Mouse (Mus musculus) WW6 (cell line): ENCODE results near the gene Gbp2b.
"Not testable (repeated sequence)": the region's sequence is repeated elsewhere in the genome, so short reads cannot be mapped to it uniquely, and the experiment has no call there.

ENCODE experiments used
- DNase-seq: peaks from one replicate; pipeline ENCODE4 v3.0.0-alpha.2; 2013; ENCODE audit warnings: low read depth, low spot score

Gene Gbp2b

GRCm38 (mm10) chr3:142594547-142594946 is at the start of gene Gbp2b:
Gene Gbp2b (plus strand): TSS chr3:142594847.
- DNase-seq: no peak

GRCm38 (mm10) chr3:142546690-142547089 is 48.0 kb upstream of the Gbp2b start:
- DNase-seq: no peak

GRCm38 (mm10) chr3:142550052-142550676 is 44.5 kb upstream of the Gbp2b start:
- DNase-seq: no peak

- no peak for DNase-seq
Measured at GRCm38 (mm10) chr3:142554601-142555000, 40.0 kb upstream of the Gbp2b start.

- DNase-seq: no peak
Measured at GRCm38 (mm10) chr3:142555623-142556022, 39.0 kb upstream of the Gbp2b start.

GRCm38 (mm10) chr3:142559632-142560228 is 34.9 kb upstream of the Gbp2b start, which contains the start of gene Gbp3:
Gene Gbp3 (plus strand): TSS chr3:142560026.
- no peak for DNase-seq

GRCm38 (mm10) chr3:142560296-142560948 is 34.2 kb upstream of the Gbp2b start:
- peak; percentile 77 for DNase-seq

GRCm38 (mm10) chr3:142561045-142561646 is 33.5 kb upstream of the Gbp2b start:
- DNase-seq: no peak

GRCm38 (mm10) chr3:142561666-142562065 is 33.0 kb upstream of the Gbp2b start:
- no peak for DNase-seq

- DNase-seq: not testable (repeated sequence)
Measured at GRCm38 (mm10) chr3:142567490-142567889, 27.2 kb upstream of the Gbp2b start.

- no peak for DNase-seq
Measured at GRCm38 (mm10) chr3:142570738-142571137, 23.9 kb upstream of the Gbp2b start.

GRCm38 (mm10) chr3:142577108-142577507 is 17.5 kb upstream of the Gbp2b start:
- no peak for DNase-seq

GRCm38 (mm10) chr3:142578342-142578741 is 16.3 kb upstream of the Gbp2b start:
- DNase-seq: no peak

GRCm38 (mm10) chr3:142583067-142583466 is 11.6 kb upstream of the Gbp2b start:
- DNase-seq: no peak

- DNase-seq: no peak
Measured at GRCm38 (mm10) chr3:142587386-142587785, 7.3 kb upstream of the Gbp2b start.

GRCm38 (mm10) chr3:142588888-142589287 is 5.8 kb upstream of the Gbp2b start:
- no peak for DNase-seq

- no peak for DNase-seq
Measured at GRCm38 (mm10) chr3:142590431-142591067, 4.1 kb upstream of the Gbp2b start.

- DNase-seq: no peak
Measured at GRCm38 (mm10) chr3:142597923-142598322, 3.3 kb downstream of the Gbp2b start.

- DNase-seq: no peak
Measured at GRCm38 (mm10) chr3:142601675-142602074, 7.0 kb downstream of the Gbp2b start.

GRCm38 (mm10) chr3:142618658-142619057 is 24.0 kb downstream of the Gbp2b start:
- DNase-seq: no peak

GRCm38 (mm10) chr3:142619606-142620005 is 25.0 kb downstream of the Gbp2b start:
- DNase-seq: no peak
